Mouse (Mus musculus): Measurements from ENCODE around the gene Rfc2.
"Not testable (repeated sequence)": the region's sequence is repeated elsewhere in the genome, so short reads cannot be mapped to it uniquely, and the experiment has no call there.

The Rfc2 gene

DNA sequence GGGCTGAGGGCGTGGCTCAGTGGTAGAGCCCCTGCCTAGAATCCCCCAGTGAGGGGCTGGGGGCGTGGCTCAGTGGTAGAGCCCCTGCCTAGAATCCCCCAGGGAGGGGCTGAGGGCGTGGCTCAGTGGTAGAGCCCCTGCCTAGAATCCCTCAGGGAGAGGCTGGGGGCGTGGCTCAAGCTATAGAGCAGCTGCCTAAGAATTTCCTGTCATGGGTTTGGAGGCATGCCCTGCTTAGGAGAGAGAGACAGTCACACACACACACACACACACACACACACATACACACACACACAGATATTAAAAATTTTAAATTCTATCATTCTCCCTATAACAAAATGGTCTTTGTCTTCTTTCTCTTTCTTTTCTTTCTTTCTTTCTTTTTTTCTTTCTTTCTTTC is 67.8 kb downstream of the Rfc2 start:
- not testable (repeated sequence) for DNase-seq (ENCODE audit: low spot score in 2 of 2)

- no peak for DNase-seq (ENCODE audit: low spot score in 2 of 2)
These were observed 69.8 kb downstream of the Rfc2 start for GRCm38 (mm10) chr5:134650926-134651325.

Measured in frontal cortex, postnatal 25 days (tissue).